Mouse (Mus musculus) midbrain, embryonic 12.5 days (tissue): ENCODE data around the gene Cers6. TPM values are rescaled to one million over a fixed set of nuclear protein-coding genes. Genes with fewer than 3 reads are reported as not detected.

Source experiments
- ATAC-seq: fragments of 200-750 bp; cut with Nextera tagmentation; 2 replicates; pipeline ENCODE4 v1.8.0; 2017; ENCODE audit warnings: low read depth, moderate TSS enrichment, moderate library complexity; ENCODE audit not compliant: low FRiP score
- H3K27ac ChIP-seq: fragments of 300-500 bp; sonication (generic); replicated peaks from 2 replicates; pipeline ENCODE4 v1.5.1; 2016; ENCODE audit warnings: mild to moderate bottlenecking
- H3K27me3 ChIP-seq: fragments of 300-500 bp; sonication (generic); 2 replicates; pipeline ENCODE4 v1.6.1; 2016; ENCODE audit warnings: mild to moderate bottlenecking
- H3K36me3 ChIP-seq: fragments of 300-500 bp; sonication (generic); 2 replicates; pipeline ENCODE4 v1.6.1; 2016
- H3K4me1 ChIP-seq: fragments of 300-500 bp; sonication (generic); 2 replicates; pipeline ENCODE4 v1.6.1; 2016
- H3K4me2 ChIP-seq: fragments of 300-500 bp; sonication (generic); replicated peaks from 2 replicates; pipeline ENCODE4 v1.6.1; 2016; ENCODE audit warnings: mild to moderate bottlenecking, moderate library complexity
- H3K4me3 ChIP-seq: fragments of 300-500 bp; sonication (generic); 2 replicates; pipeline ENCODE4 v1.5.1; 2016; ENCODE audit warnings: mild to moderate bottlenecking
- H3K9ac ChIP-seq: fragments of 300-500 bp; sonication (generic); replicated peaks from 2 replicates; pipeline ENCODE4 v1.6.1; 2016; ENCODE audit warnings: mild to moderate bottlenecking, moderate library complexity
- H3K9me3 ChIP-seq: fragments of 300-500 bp; sonication (generic); 2 replicates; pipeline ENCODE4 v1.6.1; 2016; ENCODE audit warnings: mild to moderate bottlenecking
- WGBS: fragments of 180-500 bp; shearing (Covaris S2); methylation state at CpG from one replicate; pipeline ENCODE4 v1.1.7; 2016; 5-methylcytosine and 5-hydroxymethylcytosine counted together
- polyA plus RNA-seq: library from polyadenylated mRNA; unstranded; fragments of >200 nt; fragmentation: Nextera tagmentation; extraction: Ambion mirVana; gene quantifications from 2 replicates; pipeline ENCODE4 v1.2.1, GENCODE M21; 2016

Gene Cers6
- polyA plus RNA-seq, 1 experiment from 2014 or later: 37.0 TPM

DNA sequence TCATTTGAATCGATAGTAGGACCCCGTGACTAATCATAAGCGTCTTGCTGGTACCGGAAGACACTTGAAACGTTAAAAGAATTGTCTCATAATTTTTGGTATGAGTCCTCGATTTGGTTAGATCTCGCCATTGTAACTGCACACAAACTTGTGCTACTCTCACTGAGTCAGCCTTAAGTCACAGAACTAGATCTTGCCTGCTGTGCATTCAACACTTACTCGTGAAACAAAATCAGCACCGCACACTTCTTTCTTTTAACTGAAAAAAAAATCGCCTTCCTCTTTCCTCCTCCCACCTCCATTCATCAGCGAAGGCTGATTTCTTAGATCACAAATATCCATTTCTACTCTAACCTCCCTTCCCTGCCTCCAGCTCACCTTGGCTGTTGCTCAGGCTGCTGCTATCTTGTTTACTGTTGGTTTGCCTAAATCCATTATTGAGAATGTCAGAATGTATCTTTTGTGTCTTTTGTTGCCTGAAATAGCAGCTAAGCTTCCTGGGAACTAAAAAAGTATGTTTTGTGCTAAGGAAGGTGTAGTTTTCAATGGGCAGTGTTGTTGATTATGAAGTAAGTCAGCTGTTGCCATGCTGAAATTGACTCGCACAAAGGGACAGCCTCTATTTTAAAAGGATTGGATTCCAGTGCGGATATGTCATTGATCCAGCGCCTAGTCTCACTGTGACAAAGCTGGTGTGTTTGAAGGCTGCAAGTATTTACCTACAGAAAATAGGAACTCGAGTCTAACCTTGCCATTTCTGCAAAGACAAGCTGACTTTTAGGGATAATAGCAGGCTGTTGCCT is 1.4 kb downstream of the Cers6 start:
- Histone ChIP-seq H3K27me3 (peaks cover 13% of the 10 kb centered on the region), H3K4me1 (peaks cover 15% of the 10 kb centered on the region), H3K27ac (no peak overlapping the region), H3K4me3 (peak overlapping the region; percentile 81), H3K9ac (peak overlapping the region; percentile 86), H3K9me3 (no peaks in the 10 kb centered on the region), H3K36me3 (no peaks in the 10 kb centered on the region), H3K4me2 (peak overlapping the region; percentile 89)
- WGBS: 3% methylated on average over 15 of the region's 15 CpGs
- ATAC-seq: no peak

GRCm38 (mm10) chr2:68863561-68863960 is 2.3 kb downstream of the Cers6 start:
- peaks cover 13% of the 10 kb centered on the region for H3K27me3 ChIP-seq
- H3K36me3 ChIP-seq: no peaks in the 10 kb centered on the region
- H3K9ac ChIP-seq: no peak overlapping the region
- H3K27ac ChIP-seq: no peak overlapping the region
- peak overlapping the region; percentile 81 for H3K4me3 ChIP-seq
- H3K4me1 ChIP-seq: peaks cover 15% of the 10 kb centered on the region
- WGBS: 58% methylated on average over 6 of the region's 6 CpGs
- H3K9me3 ChIP-seq: no peaks in the 10 kb centered on the region
- peak overlapping the region; percentile 89 for H3K4me2 ChIP-seq
- no peak for ATAC-seq

DNA sequence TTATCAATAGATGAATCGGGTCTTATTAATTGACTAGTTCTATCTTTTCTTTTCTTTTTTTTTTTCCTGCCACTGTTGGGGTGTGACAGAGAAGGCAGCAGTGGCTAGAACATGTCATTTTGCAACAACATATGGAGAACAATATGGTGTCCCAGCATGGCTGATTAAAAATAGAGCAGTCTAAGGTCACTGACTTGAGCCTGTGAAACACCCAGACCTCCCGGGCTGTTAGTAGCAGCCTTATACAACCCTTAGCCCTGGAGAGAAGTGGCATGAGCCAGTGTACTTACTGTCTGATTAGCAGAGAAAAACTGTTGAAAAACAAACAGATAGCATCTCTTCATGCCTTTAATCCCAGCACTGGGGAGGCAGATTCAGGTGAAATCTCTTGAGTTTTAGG is 3.1 kb downstream of the Cers6 start:
- Histone ChIP-seq H3K4me1 (peaks cover 15% of the 10 kb centered on the region), H3K4me3 (no peak overlapping the region), H3K36me3 (no peaks in the 10 kb centered on the region), H3K27ac (no peak overlapping the region), H3K9me3 (no peaks in the 10 kb centered on the region), H3K9ac (no peak overlapping the region), H3K27me3 (peaks cover 13% of the 10 kb centered on the region), H3K4me2 (no peak overlapping the region)
- ATAC-seq: no peak
- WGBS: 86% methylated on average over 2 of the region's 2 CpGs

DNA sequence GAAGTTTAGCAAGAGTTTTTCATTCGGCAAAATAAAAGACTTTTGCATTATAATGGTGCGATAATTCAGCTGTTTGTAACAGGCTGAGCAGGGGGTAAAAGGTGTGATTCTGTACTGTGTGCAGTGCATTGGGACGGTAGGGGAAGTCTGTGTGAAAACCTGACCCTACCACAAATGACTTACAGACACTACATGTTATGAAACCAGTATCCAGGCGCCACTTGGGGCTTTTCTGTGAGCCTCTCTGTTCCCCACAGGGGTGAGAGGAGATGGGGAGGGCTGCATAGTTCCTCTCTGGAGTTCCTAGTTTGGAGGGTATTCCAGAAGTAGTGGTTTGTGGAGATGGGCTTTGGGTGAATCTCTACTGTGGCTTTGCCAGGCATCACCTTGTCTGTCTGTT is 5.9 kb downstream of the Cers6 start:
- Histone ChIP-seq H3K27me3 (no peaks in the 10 kb centered on the region), H3K9me3 (no peaks in the 10 kb centered on the region), H3K4me1 (peaks cover 25% of the 10 kb centered on the region), H3K27ac (no peak overlapping the region), H3K4me3 (no peak overlapping the region), H3K4me2 (no peak overlapping the region), H3K9ac (no peak overlapping the region), H3K36me3 (no peaks in the 10 kb centered on the region)
- WGBS: 71% methylated on average over 4 of the region's 4 CpGs
- ATAC-seq: no peak

GRCm38 (mm10) chr2:68870999-68871780 is 9.9 kb downstream of the Cers6 start:
- 84% methylated on average over 17 of the region's 17 CpGs for WGBS
- Histone ChIP-seq H3K36me3 (no peaks in the 10 kb centered on the region), H3K27me3 (no peaks in the 10 kb centered on the region), H3K27ac (no peak overlapping the region), H3K9ac (no peak overlapping the region), H3K4me2 (no peak overlapping the region), H3K4me3 (no peak overlapping the region), H3K4me1 (0 out of 2 replicates have a peak, but pooled peaks cover 15% of the 10 kb centered on the region), H3K9me3 (no peaks in the 10 kb centered on the region)
- ATAC-seq: no peak

GRCm38 (mm10) chr2:68873086-68873485 is 11.8 kb downstream of the Cers6 start:
- Histone ChIP-seq H3K36me3 (no peaks in the 10 kb centered on the region), H3K9me3 (no peaks in the 10 kb centered on the region), H3K9ac (no peak overlapping the region), H3K27me3 (no peaks in the 10 kb centered on the region), H3K27ac (no peak overlapping the region), H3K4me2 (no peak overlapping the region), H3K4me1 (0 out of 2 replicates have a peak, but pooled peaks cover 15% of the 10 kb centered on the region), H3K4me3 (no peak overlapping the region)
- WGBS: 93% methylated on average over 6 of the region's 6 CpGs
- ATAC-seq: no peak

DNA sequence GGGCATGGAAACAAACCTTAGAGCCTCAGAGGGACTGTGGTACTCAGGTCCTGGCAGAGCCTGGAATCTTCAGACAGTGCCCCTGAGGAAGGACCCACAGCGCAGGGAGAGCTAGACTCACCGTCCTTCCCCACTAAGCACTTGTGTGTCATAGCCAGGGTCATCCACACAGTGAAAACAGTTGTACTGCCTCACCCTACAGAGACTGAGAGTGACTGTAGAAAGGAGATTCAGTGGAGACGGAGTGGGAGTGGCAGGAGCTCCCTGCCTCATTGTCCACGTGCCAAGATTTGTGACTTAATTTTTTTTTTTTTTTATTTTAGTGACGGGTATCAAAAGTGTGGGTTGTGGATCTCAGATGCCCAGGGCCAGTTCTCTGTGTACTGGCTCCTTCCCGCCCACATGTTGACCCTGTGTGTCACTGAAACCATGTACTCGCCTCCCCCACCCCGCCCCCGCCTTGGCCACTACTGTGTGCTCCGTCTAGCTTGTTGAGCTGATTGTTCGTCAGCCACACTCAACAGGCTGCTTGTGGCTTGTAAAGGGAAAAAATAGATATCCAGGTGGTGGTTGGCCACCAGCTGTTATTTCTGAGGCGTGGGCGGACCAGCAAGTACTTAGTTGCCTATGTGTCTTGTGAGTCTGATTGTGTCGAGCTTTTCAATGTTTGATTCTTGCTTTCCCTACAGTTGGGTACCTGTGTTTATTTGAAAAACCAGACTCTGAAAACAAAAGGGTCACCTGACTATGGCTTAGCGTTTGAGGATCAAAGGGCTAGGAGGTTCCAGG is 12.6 kb downstream of the Cers6 start:
- Histone ChIP-seq H3K9me3 (no peaks in the 10 kb centered on the region), H3K27me3 (no peaks in the 10 kb centered on the region), H3K4me2 (no peak overlapping the region), H3K27ac (no peak overlapping the region), H3K4me3 (no peak overlapping the region), H3K9ac (no peak overlapping the region), H3K4me1 (0 out of 2 replicates have a peak, but pooled peaks cover 15% of the 10 kb centered on the region), H3K36me3 (no peaks in the 10 kb centered on the region)
- whole genome bisulfite sequencing: 69% methylated on average over 15 of the region's 15 CpGs
- ATAC-seq: no peak

DNA sequence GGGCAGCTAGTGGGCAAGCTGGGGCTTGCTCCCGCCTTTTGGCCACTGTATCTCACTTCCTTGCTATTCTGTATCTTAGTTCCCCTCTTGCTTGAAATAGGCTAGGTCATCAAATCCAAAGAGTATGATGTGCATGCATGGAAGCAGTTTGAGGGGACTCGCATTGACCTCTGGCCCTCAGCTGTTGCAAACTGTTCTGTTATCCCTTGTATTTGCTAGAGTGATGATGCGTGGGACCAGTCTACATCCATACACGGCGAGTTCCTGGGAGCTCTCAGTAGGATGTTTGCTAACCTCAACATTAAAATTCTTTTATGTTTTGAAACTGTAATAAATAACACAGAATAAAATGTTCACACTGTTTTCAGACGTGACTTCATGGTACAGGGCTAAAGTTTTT is 13.3 kb downstream of the Cers6 start:
- no peaks in the 10 kb centered on the region for H3K9me3 ChIP-seq
- WGBS: 92% methylated on average over 6 of the region's 6 CpGs
- no peaks in the 10 kb centered on the region for H3K36me3 ChIP-seq
- H3K9ac ChIP-seq: no peak overlapping the region
- no peak overlapping the region for H3K4me2 ChIP-seq
- no peak overlapping the region for H3K27ac ChIP-seq
- no peaks in the 10 kb centered on the region for H3K27me3 ChIP-seq
- no peak overlapping the region for H3K4me3 ChIP-seq
- no peak for ATAC-seq
- H3K4me1 ChIP-seq: 0 out of 2 replicates have a peak, but pooled peaks cover 14% of the 10 kb centered on the region

DNA sequence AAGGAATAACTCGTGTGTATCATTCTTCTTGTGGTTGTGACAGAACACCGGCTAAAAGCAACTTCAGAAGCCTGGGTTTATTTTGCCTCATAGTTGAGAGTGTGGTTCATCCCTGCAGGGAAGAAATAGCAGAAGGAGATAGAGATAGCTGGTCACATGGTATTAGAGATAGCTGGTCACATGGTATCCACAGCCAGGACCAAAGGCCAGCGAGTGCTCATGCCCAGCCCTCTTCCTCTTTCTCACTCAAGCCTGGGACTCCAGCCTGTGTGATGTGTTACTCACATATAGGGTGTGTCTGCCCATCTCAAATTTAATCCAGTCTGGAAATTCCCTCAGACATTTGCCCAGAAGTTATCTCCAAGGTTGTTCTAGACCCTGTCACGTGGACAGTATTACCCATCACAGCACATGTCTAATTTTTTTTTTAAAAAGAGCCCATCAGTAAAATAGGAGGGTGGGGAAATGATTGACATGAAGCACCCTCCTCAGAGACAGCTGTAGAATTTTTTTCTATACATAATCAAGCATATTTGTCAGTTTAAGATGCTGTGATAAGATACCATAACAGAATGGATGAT is 17.9 kb downstream of the Cers6 start:
- H3K27ac ChIP-seq: no peak overlapping the region
- no peak for ATAC-seq
- no peaks in the 10 kb centered on the region for H3K27me3 ChIP-seq
- 95% methylated on average over 4 of the region's 4 CpGs for WGBS
- no peak overlapping the region for H3K4me2 ChIP-seq
- no peak overlapping the region for H3K4me3 ChIP-seq
- no peaks in the 10 kb centered on the region for H3K9me3 ChIP-seq
- H3K4me1 ChIP-seq: 0 out of 2 replicates have a peak, but pooled peaks cover 3% of the 10 kb centered on the region
- H3K9ac ChIP-seq: no peak overlapping the region
- H3K36me3 ChIP-seq: no peaks in the 10 kb centered on the region

GRCm38 (mm10) chr2:68884573-68884972 is 23.3 kb downstream of the Cers6 start:
- Histone ChIP-seq H3K9me3 (no peaks in the 10 kb centered on the region), H3K27ac (no peak overlapping the region), H3K27me3 (no peaks in the 10 kb centered on the region), H3K4me2 (no peak overlapping the region), H3K4me1 (no peaks in the 10 kb centered on the region), H3K36me3 (no peaks in the 10 kb centered on the region), H3K9ac (no peak overlapping the region), H3K4me3 (no peak overlapping the region)
- WGBS: 82% methylated on average over 7 of the region's 7 CpGs
- ATAC-seq: 0 out of 2 replicates have a peak, but pooled peaks have one; percentile 47

DNA sequence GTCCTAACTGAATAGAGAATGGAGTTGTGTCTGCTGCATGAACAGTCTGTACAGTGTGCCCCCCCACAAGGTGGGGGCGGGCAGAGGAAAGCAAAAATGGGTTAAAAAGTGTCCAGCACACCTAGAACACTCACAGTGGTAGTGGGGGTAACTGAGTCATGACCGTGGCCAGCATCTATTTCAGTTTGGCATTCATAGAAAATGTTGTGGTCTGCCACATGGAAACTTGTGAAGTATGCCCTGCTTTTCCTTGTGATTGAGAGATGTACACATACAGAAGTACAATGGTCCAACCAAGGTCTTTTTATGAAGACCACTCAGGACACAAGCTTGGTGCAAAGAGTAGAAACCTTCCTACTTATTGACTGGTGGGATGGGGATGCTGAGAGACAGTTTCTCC is 24.0 kb downstream of the Cers6 start:
- 89% methylated on average over 2 of the region's 2 CpGs for WGBS
- no peaks in the 10 kb centered on the region for H3K27me3 ChIP-seq
- H3K4me2 ChIP-seq: no peak overlapping the region
- H3K4me1 ChIP-seq: no peaks in the 10 kb centered on the region
- H3K36me3 ChIP-seq: no peaks in the 10 kb centered on the region
- no peak overlapping the region for H3K9ac ChIP-seq
- no peaks in the 10 kb centered on the region for H3K9me3 ChIP-seq
- H3K27ac ChIP-seq: no peak overlapping the region
- no peak overlapping the region for H3K4me3 ChIP-seq
- ATAC-seq: no peak
